Mouse (Mus musculus) neutrophil, adult 5-6 weeks (primary cell): Measurements from ENCODE around the gene Wdr1. TPM values are rescaled to one million over a fixed set of nuclear protein-coding genes. Genes with fewer than 3 reads are reported as not detected.
"Not testable (repeated sequence)": the region's sequence is repeated elsewhere in the genome, so short reads cannot be mapped to it uniquely, and the experiment has no call there.

Source experiments
- ATAC-seq: fragments of 151-379, 151-347 bp; 2 replicates; pipeline ENCODE4 v1.8.0; 2017; ENCODE audit warnings: mild to moderate bottlenecking, moderate TSS enrichment; ENCODE audit not compliant: insufficient number of reproducible peaks, poor library complexity, low FRiP score, severe bottlenecking; ENCODE audit errors: extremely low read depth
- total RNA-seq: library from RNA; stranded (forward); fragments of 200-1000 nt; gene quantifications from 2 replicates; pipeline ENCODE4 v1.2.3, GENCODE M21; 2017

The Wdr1 gene
- total RNA-seq = 311 and 324 TPM in 2 replicates

GRCm38 (mm10) chr5:38563121-38563520, at the start of gene Wdr1:
Gene Wdr1, minus strand, starts transcription at chr5:38563221.
- no peak for ATAC-seq

GRCm38 (mm10) chr5:38611118-38611517, 48.1 kb upstream of the Wdr1 start:
- ATAC-seq = no peak

GRCm38 (mm10) chr5:38608219-38608618, 45.2 kb upstream of the Wdr1 start:
- not testable (repeated sequence) for ATAC-seq

- no peak for ATAC-seq
Observed at GRCm38 (mm10) chr5:38598647-38599304, 35.8 kb upstream of the Wdr1 start.

GRCm38 (mm10) chr5:38588924-38589323, 25.9 kb upstream of the Wdr1 start:
- ATAC-seq = no peak

- ATAC-seq = no peak
Observed at GRCm38 (mm10) chr5:38585450-38585849, 22.4 kb upstream of the Wdr1 start.

GRCm38 (mm10) chr5:38583026-38583425, 20.0 kb upstream of the Wdr1 start:
- no peak for ATAC-seq

- peak; percentile 73 for ATAC-seq
Observed at GRCm38 (mm10) chr5:38580703-38581102, 17.7 kb upstream of the Wdr1 start.

- ATAC-seq = 0 out of 2 replicates have a peak, but pooled peaks have one; percentile 23
Observed at GRCm38 (mm10) chr5:38570876-38571275, 7.9 kb upstream of the Wdr1 start.

GRCm38 (mm10) chr5:38568652-38569051, 5.6 kb upstream of the Wdr1 start:
- ATAC-seq = no peak

- ATAC-seq = no peak
Observed at GRCm38 (mm10) chr5:38564831-38565230, 1.8 kb upstream of the Wdr1 start.

GRCm38 (mm10) chr5:38561426-38562024, 1.5 kb downstream of the Wdr1 start:
- ATAC-seq = peak; percentile 81

- ATAC-seq = peak; percentile 17
Observed at GRCm38 (mm10) chr5:38560586-38561425, 2.2 kb downstream of the Wdr1 start.

- no peak for ATAC-seq
Observed at GRCm38 (mm10) chr5:38558831-38559230, 4.2 kb downstream of the Wdr1 start.

GRCm38 (mm10) chr5:38557811-38558210, 5.2 kb downstream of the Wdr1 start:
- ATAC-seq = no peak

GRCm38 (mm10) chr5:38556406-38556805, 6.6 kb downstream of the Wdr1 start:
- no peak for ATAC-seq

GRCm38 (mm10) chr5:38553953-38554352, 9.1 kb downstream of the Wdr1 start:
- no peak for ATAC-seq

GRCm38 (mm10) chr5:38553491-38553890, 9.5 kb downstream of the Wdr1 start:
- ATAC-seq = no peak

GRCm38 (mm10) chr5:38552615-38553014, 10.4 kb downstream of the Wdr1 start:
- no peak for ATAC-seq

- ATAC-seq = no peak
Observed at GRCm38 (mm10) chr5:38550221-38550768, 12.7 kb downstream of the Wdr1 start.
